Mouse (Mus musculus) MEL (cell line): ENCODE measurements around the gene Erp29. TPM values are rescaled to one million over a fixed set of nuclear protein-coding genes. Genes with fewer than 3 reads are reported as not detected.

ENCODE experiments used
- DNase-seq: peaks from one replicate; pipeline ENCODE4 v3.0.0; 2011; ENCODE audit warnings: low read depth, low spot score
- H3K27ac ChIP-seq: 2 replicates; pipeline ENCODE4 v1.5.1; 2012; ENCODE audit warnings: low read depth, mild to moderate bottlenecking, control low read depth, low read length, moderate library complexity; ENCODE audit not compliant: control insufficient read depth
- H3K27me3 ChIP-seq, 2 experiments: fragments of 150-350 bp in 1 of 2; sonication (generic) in 1 of 2; 2 replicates each; pipeline ENCODE4 v1.6.1; 2012; ENCODE audit warnings: low read length in 2 of 2, mild to moderate bottlenecking in 2 of 2, improper control_type of control experiment in 1 of 2, moderate library complexity in 1 of 2; ENCODE audit not compliant: insufficient read depth in 2 of 2, control insufficient read depth in 1 of 2
- H3K36me3 ChIP-seq, 2 experiments: 2 replicates each; pipeline ENCODE4 v1.6.1; 2012 to 2014; ENCODE audit warnings: low read length in 2 of 2, improper control_type of control experiment in 1 of 2, inconsistent platforms in 1 of 2, mild to moderate bottlenecking in 1 of 2; ENCODE audit not compliant: insufficient read depth in 2 of 2, control insufficient read depth in 1 of 2
- H3K4me1 ChIP-seq, 2 experiments: fragments of 150-350 bp in 1 of 2; sonication (generic) in 1 of 2; 2 replicates each; pipeline ENCODE4 v1.6.1; 2012; ENCODE audit warnings: low read length in 2 of 2, improper control_type of control experiment in 1 of 2, mild to moderate bottlenecking in 1 of 2; ENCODE audit not compliant: insufficient read depth in 2 of 2, control insufficient read depth in 1 of 2
- H3K4me3 ChIP-seq, 2 experiments: fragments of 150-350 bp in 1 of 2; sonication (generic) in 1 of 2; 2 replicates each; pipeline ENCODE4 v1.5.1; 2012; ENCODE audit warnings: low read depth in 2 of 2, low read length in 2 of 2, mild to moderate bottlenecking in 2 of 2, moderate library complexity in 2 of 2, control low read depth in 1 of 2, improper control_type of control experiment in 1 of 2; ENCODE audit not compliant: control insufficient read depth in 1 of 2, insufficient read depth in 1 of 2
- H3K79me2 ChIP-seq: 2 replicates; pipeline ENCODE4 v1.6.1; 2012; ENCODE audit warnings: mild to moderate bottlenecking, low read length, moderate library complexity; ENCODE audit not compliant: control insufficient read depth, poor library complexity, insufficient read depth
- H3K9ac ChIP-seq: 2 replicates; pipeline ENCODE4 v1.6.1; 2012; ENCODE audit warnings: low read depth, mild to moderate bottlenecking, control low read depth, low read length, moderate library complexity; ENCODE audit not compliant: control insufficient read depth, poor library complexity, severe bottlenecking
- H3K9me3 ChIP-seq: fragments of 150-350 bp; sonication (generic); replicated peaks from 2 replicates; pipeline ENCODE4 v1.6.1; 2012; ENCODE audit warnings: mild to moderate bottlenecking, low read length, improper control_type of control experiment, moderate library complexity; ENCODE audit not compliant: insufficient read depth
- BHLHE40 ChIP-seq: IDR thresholded peaks from 2 replicates; pipeline ENCODE4 v1.6.1; 2012; ENCODE audit warnings: low read depth, mild to moderate bottlenecking, inconsistent platforms, low read length, improper control_type of control experiment, borderline replicate concordance
- CHD1 ChIP-seq: IDR thresholded peaks from 2 replicates; pipeline ENCODE4 v1.6.1; 2012; ENCODE audit warnings: low read depth, mild to moderate bottlenecking, inconsistent platforms, low read length, improper control_type of control experiment
- CHD2 ChIP-seq: IDR thresholded peaks from 2 replicates; pipeline ENCODE4 v1.6.1; 2011; ENCODE audit warnings: low read length, improper control_type of control experiment
- CTCF ChIP-seq, 3 experiments: IDR thresholded peaks in 2 of 3; conservative IDR thresholded peaks in 1 of 3; 2 replicates each; pipeline ENCODE4 v1.5.1; 2011 to 2012; ENCODE audit warnings: low read length in 3 of 3, low read depth in 2 of 3, mild to moderate bottlenecking in 2 of 3, improper control_type of control experiment in 1 of 3, inconsistent platforms in 1 of 3, mixed read lengths in 1 of 3, moderate library complexity in 1 of 3; ENCODE audit not compliant: control insufficient read depth in 1 of 3, insufficient read depth in 1 of 3, poor library complexity in 1 of 3, severe bottlenecking in 1 of 3
- E2F4 ChIP-seq: IDR thresholded peaks from 2 replicates; pipeline ENCODE4 v1.6.1; 2011; ENCODE audit warnings: low read depth, low read length, improper control_type of control experiment, borderline replicate concordance
- ELF1 ChIP-seq: IDR thresholded peaks from 2 replicates; pipeline ENCODE4 v1.6.1; 2014; ENCODE audit warnings: low read depth, mild to moderate bottlenecking, inconsistent platforms, low read length, improper control_type of control experiment, moderate library complexity
- EP300 ChIP-seq, 2 experiments: IDR thresholded peaks; 2 replicates each; pipeline ENCODE4 v1.6.1; 2011; ENCODE audit warnings: improper control_type of control experiment in 2 of 2, low read length in 2 of 2, low read depth in 1 of 2, mild to moderate bottlenecking in 1 of 2
- ETS1 ChIP-seq: IDR thresholded peaks from 2 replicates; pipeline ENCODE4 v1.6.1; 2012; ENCODE audit warnings: low read depth, mild to moderate bottlenecking, inconsistent platforms, low read length, improper control_type of control experiment, moderate library complexity
- GABPA ChIP-seq: IDR thresholded peaks from 2 replicates; pipeline ENCODE4 v1.6.1; 2012; ENCODE audit warnings: low read depth, mild to moderate bottlenecking, inconsistent platforms, low read length, improper control_type of control experiment, moderate library complexity
- GATA1 ChIP-seq: IDR thresholded peaks from 2 replicates; pipeline ENCODE4 v1.6.1; 2011; ENCODE audit warnings: low read depth, low read length, improper control_type of control experiment
- HCFC1 ChIP-seq: IDR thresholded peaks from 2 replicates; pipeline ENCODE4 v1.6.1; 2012; ENCODE audit warnings: low read depth, mild to moderate bottlenecking, inconsistent platforms, low read length, improper control_type of control experiment, moderate library complexity
- JUND ChIP-seq: IDR thresholded peaks from 2 replicates; pipeline ENCODE4 v1.6.1; 2011; ENCODE audit warnings: low read depth, mild to moderate bottlenecking, improper control_type of control experiment, low read length
- KAT2A ChIP-seq: conservative IDR thresholded peaks from 2 replicates; pipeline ENCODE4 v1.6.1; 2012; ENCODE audit warnings: low read depth, low read length, improper control_type of control experiment, inconsistent platforms
- MAFK ChIP-seq: IDR thresholded peaks from 2 replicates; pipeline ENCODE4 v1.6.1; 2011; ENCODE audit warnings: low read depth, mild to moderate bottlenecking, low read length, improper control_type of control experiment, borderline replicate concordance
- MAZ ChIP-seq: IDR thresholded peaks from 2 replicates; pipeline ENCODE4 v1.6.1; 2012; ENCODE audit warnings: low read depth, mild to moderate bottlenecking, inconsistent platforms, low read length, improper control_type of control experiment
- MYB ChIP-seq: IDR thresholded peaks from 2 replicates; pipeline ENCODE4 v1.6.1; 2011; ENCODE audit warnings: mild to moderate bottlenecking, low read depth, low read length, improper control_type of control experiment
- MYC ChIP-seq: IDR thresholded peaks from 2 replicates; pipeline ENCODE4 v1.6.1; 2011; ENCODE audit warnings: low read depth, mild to moderate bottlenecking, low read length, improper control_type of control experiment, moderate library complexity
- NELFE ChIP-seq: IDR thresholded peaks from 2 replicates; pipeline ENCODE4 v1.6.1; 2011; ENCODE audit warnings: low read depth, low read length, improper control_type of control experiment
- POLR2A ChIP-seq, 2 experiments: IDR thresholded peaks; 2 replicates each; pipeline ENCODE4 v1.6.1; 2011 to 2012; ENCODE audit warnings: low read length in 2 of 2, mild to moderate bottlenecking in 2 of 2, control low read depth in 1 of 2, improper control_type of control experiment in 1 of 2, low read depth in 1 of 2, moderate library complexity in 1 of 2; ENCODE audit not compliant: control insufficient read depth in 1 of 2, insufficient read depth in 1 of 2, poor library complexity in 1 of 2
- POLR2AphosphoS2 ChIP-seq: IDR thresholded peaks from 2 replicates; pipeline ENCODE4 v1.6.1; 2011; ENCODE audit warnings: low read length, improper control_type of control experiment
- RAD21 ChIP-seq: IDR thresholded peaks from 2 replicates; pipeline ENCODE4 v1.6.1; 2011; ENCODE audit warnings: mild to moderate bottlenecking, low read depth, low read length, improper control_type of control experiment
- RCOR1 ChIP-seq: IDR thresholded peaks from 2 replicates; pipeline ENCODE4 v1.6.1; 2012; ENCODE audit warnings: low read depth, mild to moderate bottlenecking, inconsistent platforms, low read length, improper control_type of control experiment
- SIN3A ChIP-seq: IDR thresholded peaks from 2 replicates; pipeline ENCODE4 v1.6.1; 2012; ENCODE audit warnings: low read length, improper control_type of control experiment, inconsistent platforms
- SMC3 ChIP-seq: IDR thresholded peaks from 2 replicates; pipeline ENCODE4 v1.6.1; 2011; ENCODE audit warnings: low read depth, low read length, improper control_type of control experiment
- TAL1 ChIP-seq: IDR thresholded peaks from 2 replicates; pipeline ENCODE4 v1.6.1; 2012; ENCODE audit warnings: mild to moderate bottlenecking, inconsistent platforms, low read length, moderate library complexity, mixed read lengths
- TCF12 ChIP-seq: IDR thresholded peaks from 2 replicates; pipeline ENCODE4 v1.6.1; 2014; ENCODE audit warnings: low read depth, mild to moderate bottlenecking, inconsistent platforms, low read length, improper control_type of control experiment, moderate library complexity
- UBTF ChIP-seq: IDR thresholded peaks from 2 replicates; pipeline ENCODE4 v1.6.1; 2012; ENCODE audit warnings: low read depth, mild to moderate bottlenecking, inconsistent platforms, low read length, improper control_type of control experiment, moderate library complexity, borderline replicate concordance; ENCODE audit not compliant: insufficient read depth
- USF1 ChIP-seq: IDR thresholded peaks from 2 replicates; pipeline ENCODE4 v1.6.1; 2014; ENCODE audit warnings: low read depth, mild to moderate bottlenecking, inconsistent platforms, low read length, improper control_type of control experiment, moderate library complexity
- USF2 ChIP-seq, 2 experiments: IDR thresholded peaks; 2 replicates each; pipeline ENCODE4 v1.6.1; 2011 to 2012; ENCODE audit warnings: improper control_type of control experiment in 2 of 2, low read length in 2 of 2, borderline replicate concordance in 1 of 2, inconsistent platforms in 1 of 2, low read depth in 1 of 2, mild to moderate bottlenecking in 1 of 2; ENCODE audit not compliant: insufficient read depth in 1 of 2
- ZKSCAN1 ChIP-seq: IDR thresholded peaks from 2 replicates; pipeline ENCODE4 v1.6.1; 2012; ENCODE audit warnings: low read depth, mild to moderate bottlenecking, inconsistent platforms, low read length, improper control_type of control experiment, moderate library complexity
- ZMIZ1 ChIP-seq: IDR thresholded peaks from 2 replicates; pipeline ENCODE4 v1.6.1; 2012; ENCODE audit warnings: low read depth, mild to moderate bottlenecking, inconsistent platforms, low read length, improper control_type of control experiment, moderate library complexity
- ZNF384 ChIP-seq: IDR thresholded peaks from 2 replicates; pipeline ENCODE4 v1.6.1; 2012; ENCODE audit warnings: low read depth, mild to moderate bottlenecking, inconsistent platforms, low read length, improper control_type of control experiment
- polyA plus RNA-seq, 2 experiments: library from polyadenylated mRNA; stranded (reverse) in 1 of 2; unstranded in 1 of 2; fragments of >175 nt in 1 of 2; fragments of >200 nt in 1 of 2; gene quantifications; 2 replicates each; pipeline versions ENCODE4 v1.2.1 to v1.2.4; 2012; ENCODE audit warnings: low replicate concordance in 2 of 2, low read depth in 1 of 2; ENCODE audit not compliant: insufficient read length in 2 of 2, insufficient read depth in 1 of 2, missing spikeins in 1 of 2
- total RNA-seq: library from RNA; depleted of rRNA; stranded (reverse); fragments of 300-350 nt; gene quantifications from 2 replicates; pipeline ENCODE4 v1.2.3, GENCODE M21; 2012

Erp29 gene
- total and polyA plus RNA-seq, 3 experiments, result 167 to 244 TPM; not detected in 1

GRCm38 (mm10) chr5:121444870-121445269, 7.4 kb downstream of the Erp29 start:
- H3K4me1 ChIP-seq, result no peaks in the 10 kb centered on the region
- peaks cover 3 to 23% of the 10 kb centered on the region in 2 experiments; a peak in 3 of 4 replicates for H3K36me3 ChIP-seq
- no peak for DNase-seq
- no peaks in the 10 kb centered on the region for H3K27me3 ChIP-seq
- no peak for TF ChIP-seq KAT2A
- no peak for TF ChIP-seq GABPA
- peak; percentile 76 for TF ChIP-seq POLR2AphosphoS2
- no peak for TF ChIP-seq TCF12
- no peak for TF ChIP-seq TAL1
- no peak for TF ChIP-seq JUND
- TF ChIP-seq CHD1, result no peak
- TF ChIP-seq, all 39 proteins: peak for 1
- Histone ChIP-seq H3K27ac (no peak overlapping the region), H3K9ac (no peak overlapping the region), H3K9me3 (no peaks in the 10 kb centered on the region), H3K79me2 (no peaks in the 10 kb centered on the region), H3K4me3 (no peak overlapping the region)

GRCm38 (mm10) chr5:121443548-121443947, 8.8 kb downstream of the Erp29 start:
- no peaks in the 10 kb centered on the region for H3K27me3 ChIP-seq
- no peaks in the 10 kb centered on the region for H3K9me3 ChIP-seq
- H3K9ac ChIP-seq, result no peak overlapping the region
- H3K4me3 ChIP-seq, result no peak overlapping the region
- H3K79me2 ChIP-seq, result no peaks in the 10 kb centered on the region
- no peak overlapping the region for H3K27ac ChIP-seq
- peak; percentile 85 for DNase-seq
- H3K4me1 ChIP-seq, result no peaks in the 10 kb centered on the region
- peaks cover 0 to 32% of the 10 kb centered on the region in 2 experiments; a peak in 2 of 4 replicates for H3K36me3 ChIP-seq
- TF ChIP-seq TAL1 (no peak), E2F4 (no peak), ZMIZ1 (no peak), RAD21 (peak; percentile 27), ELF1 (no peak), NELFE (no peak), SMC3 (peak; percentile 53), MAFK (no peak), CHD1 (no peak), UBTF (no peak), ZKSCAN1 (no peak), ZNF384 (peak; percentile 88), HCFC1 (no peak), POLR2AphosphoS2 (no peak), RCOR1 (no peak), MYB (no peak), USF2 (IDR thresholded peaks at IDR 0.05; ENCODE audit: borderline replicate concordance in 1 of 2, insufficient read depth in 1 of 2, low read depth in 1 of 2, low read length in 2 of 2) (no peak), TCF12 (no peak), SIN3A (0 out of 2 replicates have a peak, but pooled peaks have one; percentile 8), CHD2 (no peak), POLR2A (IDR thresholded peaks at IDR 0.05; ENCODE audit: control insufficient read depth in 1 of 2, insufficient read depth in 1 of 2, low read depth in 1 of 2, low read length in 2 of 2, poor library complexity in 1 of 2) (no peak), ETS1 (no peak), MYC (no peak), GABPA (no peak), USF1 (no peak), CTCF (IDR thresholded peaks at IDR 0.05 in 2 of 3, conservative IDR thresholded peaks at IDR 0.05 in 1 of 3; ENCODE audit: control insufficient read depth in 1 of 3, insufficient read depth in 1 of 3, low read depth in 2 of 3, low read length in 3 of 3, poor library complexity in 1 of 3, severe bottlenecking in 1 of 3) (peak; percentile 54 to 69 (median 66)), EP300 (IDR thresholded peaks at IDR 0.05; ENCODE audit: low read depth in 1 of 2, low read length in 2 of 2) (no peak), KAT2A (no peak), MAZ (no peak), GATA1 (no peak), BHLHE40 (no peak)
